Mouse (Mus musculus) megakaryocyte, embryonic 14.5 days (primary cell): ENCODE results near the gene Gm37240.

ENCODE experiments used
- FLI1 ChIP-seq: IDR thresholded peaks from 2 replicates; pipeline ENCODE4 v1.6.1; 2012; ENCODE audit warnings: low read length, inconsistent platforms, mixed read lengths
- GATA1 ChIP-seq: IDR thresholded peaks from 3 replicates; pipeline ENCODE4 v1.6.1; 2012; ENCODE audit warnings: mixed read lengths, low read length, inconsistent platforms, borderline replicate concordance

DNA sequence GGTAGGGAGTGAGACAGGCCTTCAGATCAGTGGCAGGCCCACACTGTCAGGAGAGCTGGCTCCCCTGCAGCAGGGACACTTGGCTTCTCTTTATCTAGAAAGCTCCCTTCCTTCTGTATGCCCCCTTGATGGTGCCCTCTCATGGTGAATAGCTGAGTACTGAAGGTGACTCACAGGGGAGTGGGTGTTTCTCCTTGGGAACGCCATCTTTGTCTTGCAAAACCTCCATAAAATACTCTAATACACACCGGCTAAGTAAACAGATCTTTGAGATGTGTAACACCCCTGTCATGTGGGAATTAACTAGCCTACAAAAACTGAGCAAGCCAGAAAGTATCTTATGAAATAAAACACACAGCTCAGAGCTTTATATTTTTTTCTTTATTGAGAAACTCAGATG, 510.8 kb downstream of the Gm37240 start:
- TF ChIP-seq GATA1 (no peak), FLI1 (no peak)
